20 mouse cellular contexts compared by ENCODE assay signal in genomic region chr4:134621695-134622094, GRCm38 (mm10).
A peak's percentile ranks its signal among the peaks of the same experiment; 100 is the strongest.
DNase-seq lines count a peak whose midpoint lies in the region; TF ChIP-seq lines count a peak whose summit lies in the region.
"Had no signal": no experiment of that assay in that cellular context is flagged by ENCODE, and none has a peak within 500 bp of the region (broad histone marks: within the 10 kb centered on the region; RNA-seq: fewer than 3 reads in every experiment).

No protein-coding gene starts in this region.

- peaks cover 9 to 28% of the 10 kb centered on the region in 2 experiments for H3K4me1 ChIP-seq in MEL (ENCODE audit: control insufficient read depth in 1 of 2, insufficient read depth in 2 of 2, low read length in 2 of 2)
- peaks cover 9% of the 10 kb centered on the region for H3K4me1 ChIP-seq in cortical plate, adult 2 months (ENCODE audit: control insufficient read depth, insufficient read depth, low read length)

- no peaks in the 10 kb centered on the region for H3K9me3 ChIP-seq in MEL (replicated peaks; ENCODE audit: insufficient read depth, low read length)
- H3K9me3 ChIP-seq: embryonic facial prominence, embryonic 13.5 days; embryonic facial prominence, embryonic 15.5 days; forebrain, embryonic 10.5 days; forebrain, embryonic 12.5 days had no signal

- H3K9ac ChIP-seq in MEL (ENCODE audit: control insufficient read depth, low read depth, low read length, poor library complexity, severe bottlenecking) = no peak overlapping the region
- H3K9ac ChIP-seq: embryonic facial prominence, embryonic 13.5 days; embryonic facial prominence, embryonic 15.5 days; forebrain, embryonic 12.5 days had no signal

- no peak for TF ChIP-seq RAD21 in MEL (IDR thresholded peaks at IDR 0.05; ENCODE audit: low read depth, low read length)

- no peaks in the 10 kb centered on the region for H3K27me3 ChIP-seq in MEL (ENCODE audit: control insufficient read depth in 1 of 2, insufficient read depth in 2 of 2, low read length in 2 of 2)
- H3K27me3 ChIP-seq: embryonic facial prominence, embryonic 13.5 days; embryonic facial prominence, embryonic 15.5 days; forebrain, embryonic 12.5 days; Patski had no signal

- TF ChIP-seq POLR2A in MEL (IDR thresholded peaks at IDR 0.05; ENCODE audit: control insufficient read depth in 1 of 2, insufficient read depth in 1 of 2, low read depth in 1 of 2, low read length in 2 of 2, poor library complexity in 1 of 2) = no peak
- no peak for TF ChIP-seq POLR2A in cortical plate, adult 2 months (IDR thresholded peaks at IDR 0.05; ENCODE audit: extremely low read depth, insufficient read depth, low read length)

- H3K27ac ChIP-seq in MEL (ENCODE audit: control insufficient read depth, low read depth, low read length) = no peak overlapping the region
- 0 out of 2 replicates have a peak overlapping the region, but pooled peaks have one; percentile 5 for H3K27ac ChIP-seq in cortical plate, adult 2 months (ENCODE audit: insufficient read depth, low read length)
- H3K27ac ChIP-seq: embryonic facial prominence, embryonic 13.5 days; embryonic facial prominence, embryonic 15.5 days; forebrain, embryonic 10.5 days; forebrain, embryonic 12.5 days had no signal

- no peaks in the 10 kb centered on the region for H3K79me2 ChIP-seq in MEL (ENCODE audit: control insufficient read depth, insufficient read depth, low read length, poor library complexity)

- TF ChIP-seq CTCF in MEL (IDR thresholded peaks at IDR 0.05 in 2 of 3, conservative IDR thresholded peaks at IDR 0.05 in 1 of 3; ENCODE audit: control insufficient read depth in 1 of 3, insufficient read depth in 1 of 3, low read depth in 2 of 3, low read length in 3 of 3, poor library complexity in 1 of 3, severe bottlenecking in 1 of 3) = no peak
- no peak for TF ChIP-seq CTCF in cortical plate, adult 2 months (IDR thresholded peaks at IDR 0.05; ENCODE audit: extremely low read depth, insufficient read depth, low read length)

- peak; percentile 89 for DNase-seq in heart, adult 11 months
- no peak for DNase-seq in heart, postnatal 10 days
- peak; percentile 37 for DNase-seq in MEL (ENCODE audit: low read depth, low spot score)
- no peak for DNase-seq in B cell, adult 2 months
- DNase-seq: adrenal gland, adult 8-10 months; adrenal gland, postnatal 14 days; adrenal gland, postnatal 36 days; cerebellum, adult 11 months; cerebellum, adult 18-20 months; cerebellum, adult 9-10 months; cerebellum, postnatal 10 days; cerebellum, postnatal 25 days; embryo, embryonic 11 days had no signal

- peak in 1 of 2 experiments; percentile 21; a peak in 1 of 4 replicates for TF ChIP-seq EP300 in MEL (IDR thresholded peaks at IDR 0.05; ENCODE audit: low read depth in 1 of 2, low read length in 2 of 2)

- intact Hi-C loops in heart, postnatal 10 days (cut with DNase I) = no loop called here

- peaks cover 0 to 11% of the 10 kb centered on the region in 2 experiments; a peak in 2 of 4 replicates for H3K36me3 ChIP-seq in MEL (ENCODE audit: control insufficient read depth in 1 of 2, insufficient read depth in 2 of 2, low read length in 2 of 2)
- H3K36me3 ChIP-seq: embryonic facial prominence, embryonic 13.5 days; embryonic facial prominence, embryonic 15.5 days; forebrain, embryonic 10.5 days; forebrain, embryonic 12.5 days had no signal

- H3K4me3 ChIP-seq in MEL (ENCODE audit: control insufficient read depth in 1 of 2, insufficient read depth in 1 of 2, low read depth in 2 of 2, low read length in 2 of 2) = no peak overlapping the region
- no peak overlapping the region for H3K4me3 ChIP-seq in cortical plate, adult 2 months (ENCODE audit: insufficient read depth, low read length)
- H3K4me3 ChIP-seq: embryonic facial prominence, embryonic 13.5 days; embryonic facial prominence, embryonic 15.5 days; erythroblast, embryonic 14.5 days; forebrain, embryonic 10.5 days; forebrain, embryonic 12.5 days had no signal

TF ChIP-seq in MEL, 35 proteins besides CTCF, POLR2A, EP300 and RAD21:
- TF ChIP-seq TBP (IDR thresholded peaks at IDR 0.05; ENCODE audit: low read depth, low read length) (no peak), ZNF384 (IDR thresholded peaks at IDR 0.05; ENCODE audit: low read depth, low read length) (no peak), BHLHE40 (IDR thresholded peaks at IDR 0.05; ENCODE audit: borderline replicate concordance, low read depth, low read length) (peak; percentile 93), MYC (IDR thresholded peaks at IDR 0.05; ENCODE audit: low read depth, low read length) (peak; percentile 84), USF1 (IDR thresholded peaks at IDR 0.05; ENCODE audit: low read depth, low read length) (peak; percentile 82), MXI1 (IDR thresholded peaks at IDR 0.05; ENCODE audit: low read depth, low read length) (peak; percentile 86), MAFK (IDR thresholded peaks at IDR 0.05; ENCODE audit: borderline replicate concordance, low read depth, low read length) (no peak), POLR2AphosphoS2 (IDR thresholded peaks at IDR 0.05; ENCODE audit: low read length) (no peak), TCF12 (IDR thresholded peaks at IDR 0.05; ENCODE audit: low read depth, low read length) (no peak), ETS1 (IDR thresholded peaks at IDR 0.05; ENCODE audit: low read depth, low read length) (peak; percentile 66), MAX (IDR thresholded peaks at IDR 0.05; ENCODE audit: low read length) (peak; percentile 89), RCOR1 (IDR thresholded peaks at IDR 0.05; ENCODE audit: low read depth, low read length) (no peak), SIN3A (IDR thresholded peaks at IDR 0.05; ENCODE audit: low read length) (peak; percentile 64; the same call in 1 of the 2 replicates), USF2 (IDR thresholded peaks at IDR 0.05; ENCODE audit: borderline replicate concordance in 1 of 2, insufficient read depth in 1 of 2, low read depth in 1 of 2, low read length in 2 of 2) (peak in 1 of 2 experiments; percentile 50; a peak in 1 of 4 replicates), ZKSCAN1 (IDR thresholded peaks at IDR 0.05; ENCODE audit: low read depth, low read length) (no peak), JUND (IDR thresholded peaks at IDR 0.05; ENCODE audit: low read depth, low read length) (no peak), CHD2 (IDR thresholded peaks at IDR 0.05; ENCODE audit: low read length) (no peak), ELF1 (IDR thresholded peaks at IDR 0.05; ENCODE audit: low read depth, low read length) (no peak), MEF2A (IDR thresholded peaks at IDR 0.05; ENCODE audit: extremely low read depth, insufficient replicate concordance, low read depth, low read length, poor library complexity, severe bottlenecking) (no peak), UBTF (IDR thresholded peaks at IDR 0.05; ENCODE audit: borderline replicate concordance, insufficient read depth, low read depth, low read length) (no peak), MAZ (IDR thresholded peaks at IDR 0.05; ENCODE audit: low read depth, low read length) (no peak), CHD1 (IDR thresholded peaks at IDR 0.05; ENCODE audit: low read depth, low read length) (no peak), KAT2A (conservative IDR thresholded peaks at IDR 0.05; ENCODE audit: low read depth, low read length) (no peak), POLR2AphosphoS5 (IDR thresholded peaks at IDR 0.05; ENCODE audit: borderline replicate concordance, low read depth, low read length) (no peak), NELFE (IDR thresholded peaks at IDR 0.05; ENCODE audit: low read depth, low read length) (no peak), ZC3H11A (IDR thresholded peaks at IDR 0.05; ENCODE audit: low read depth, low read length) (no peak), HCFC1 (IDR thresholded peaks at IDR 0.05; ENCODE audit: low read depth, low read length) (no peak), SMC3 (IDR thresholded peaks at IDR 0.05; ENCODE audit: low read depth, low read length) (no peak), ZMIZ1 (IDR thresholded peaks at IDR 0.05; ENCODE audit: low read depth, low read length) (no peak), GABPA (IDR thresholded peaks at IDR 0.05; ENCODE audit: low read depth, low read length) (no peak), GATA1 (IDR thresholded peaks at IDR 0.05; ENCODE audit: low read depth, low read length) (no peak), MYB (IDR thresholded peaks at IDR 0.05; ENCODE audit: low read depth, low read length) (no peak), NRF1 (IDR thresholded peaks at IDR 0.05; ENCODE audit: insufficient read depth, low read depth, low read length, poor library complexity, severe bottlenecking) (no peak), E2F4 (IDR thresholded peaks at IDR 0.05; ENCODE audit: borderline replicate concordance, low read depth, low read length) (no peak), TAL1 (IDR thresholded peaks at IDR 0.05; ENCODE audit: low read length) (no peak)

Comparison
In these comparisons a context has a peak if more than half of its experiments do, and no peak if none do; other contexts are left out.
1. DNase-seq: peak in heart, adult 11 months (single experiment) and MEL (single experiment); none in heart, postnatal 10 days (0 of 2) and B cell, adult 2 months (0 of 2).